Mouse (Mus musculus): ENCODE results near the gene Akt3. TPM values are rescaled to one million over a fixed set of nuclear protein-coding genes. Genes with fewer than 3 reads are reported as not detected.

The Akt3 gene
- polyA plus RNA-seq, 1 experiment from 2014 or later: 3.4 TPM

- Histone ChIP-seq H3K4me1 (replicated peaks; ENCODE audit: insufficient read depth, low read length) (no peaks in the 10 kb centered on the region), H3K9ac (ENCODE audit: low read depth, low read length) (no peak overlapping the region), H3K27ac (no peak overlapping the region), H3K27me3 (ENCODE audit: insufficient read depth, low read length) (no peaks in the 10 kb centered on the region), H3K36me3 (ENCODE audit: insufficient read depth, low read length) (no peaks in the 10 kb centered on the region), H3K4me3 (replicated peaks; ENCODE audit: low read depth, low read length) (no peak overlapping the region), H3K4me2 (ENCODE audit: low read length) (no peak overlapping the region), H3K9me3 (replicated peaks; ENCODE audit: low read length) (no peaks in the 10 kb centered on the region)
- TF ChIP-seq CTCF (IDR thresholded peaks at IDR 0.05; ENCODE audit: low read depth): no peak
- 75% methylated on average over 8 of the region's 8 CpGs for WGBS
- ATAC-seq (replicated peaks; ENCODE audit: low FRiP score, low read depth) (no peak), DNase-seq (ENCODE audit: low spot score) (no peak)
These were observed 275.3 kb downstream of the Akt3 start for GRCm38 (mm10) chr1:176982671-176983070.

GRCm38 (mm10) chr1:176981511-176981910 lies 276.5 kb downstream of the Akt3 start:
- ATAC-seq (replicated peaks; ENCODE audit: low FRiP score, low read depth) (no peak), DNase-seq (ENCODE audit: low spot score) (no peak)
- TF ChIP-seq CTCF (IDR thresholded peaks at IDR 0.05; ENCODE audit: low read depth): no peak
- no peak overlapping the region for H3K4me2 ChIP-seq (ENCODE audit: low read length)
- H3K27me3 ChIP-seq (ENCODE audit: insufficient read depth, low read length): no peaks in the 10 kb centered on the region
- WGBS: 87% methylated on average over 2 of the region's 2 CpGs
- no peaks in the 10 kb centered on the region for H3K9me3 ChIP-seq (replicated peaks; ENCODE audit: low read length)
- H3K9ac ChIP-seq (ENCODE audit: low read depth, low read length): no peak overlapping the region
- no peaks in the 10 kb centered on the region for H3K36me3 ChIP-seq (ENCODE audit: insufficient read depth, low read length)
- H3K4me1 ChIP-seq (replicated peaks; ENCODE audit: insufficient read depth, low read length): no peaks in the 10 kb centered on the region
- no peak overlapping the region for H3K4me3 ChIP-seq (replicated peaks; ENCODE audit: low read depth, low read length)
- H3K27ac ChIP-seq: no peak overlapping the region

- no peak for TF ChIP-seq CTCF (IDR thresholded peaks at IDR 0.05; ENCODE audit: low read depth)
- Histone ChIP-seq H3K4me2 (ENCODE audit: low read length) (no peak overlapping the region), H3K4me1 (replicated peaks; ENCODE audit: insufficient read depth, low read length) (no peaks in the 10 kb centered on the region), H3K4me3 (replicated peaks; ENCODE audit: low read depth, low read length) (no peak overlapping the region), H3K27me3 (ENCODE audit: insufficient read depth, low read length) (no peaks in the 10 kb centered on the region), H3K9ac (ENCODE audit: low read depth, low read length) (no peak overlapping the region), H3K9me3 (replicated peaks; ENCODE audit: low read length) (no peaks in the 10 kb centered on the region), H3K36me3 (ENCODE audit: insufficient read depth, low read length) (no peaks in the 10 kb centered on the region), H3K27ac (no peak overlapping the region)
- WGBS: 86% methylated on average over 10 of the region's 10 CpGs
- DNase-seq (ENCODE audit: low spot score) (no peak), ATAC-seq (replicated peaks; ENCODE audit: low FRiP score, low read depth) (no peak)
These were observed 277.1 kb downstream of the Akt3 start for GRCm38 (mm10) chr1:176980801-176981400.

- TF ChIP-seq CTCF (IDR thresholded peaks at IDR 0.05; ENCODE audit: low read depth): no peak
These were observed 277.9 kb downstream of the Akt3 start for GRCm38 (mm10) chr1:176980140-176980539.

GRCm38 (mm10) chr1:176979235-176979634 lies 278.8 kb downstream of the Akt3 start:
- DNase-seq (ENCODE audit: low spot score) (no peak), ATAC-seq (replicated peaks; ENCODE audit: low FRiP score, low read depth) (no peak)
- Histone ChIP-seq H3K27me3 (ENCODE audit: insufficient read depth, low read length) (no peaks in the 10 kb centered on the region), H3K4me3 (replicated peaks; ENCODE audit: low read depth, low read length) (no peak overlapping the region), H3K36me3 (ENCODE audit: insufficient read depth, low read length) (no peaks in the 10 kb centered on the region), H3K9ac (ENCODE audit: low read depth, low read length) (no peak overlapping the region), H3K4me1 (replicated peaks; ENCODE audit: insufficient read depth, low read length) (no peaks in the 10 kb centered on the region), H3K4me2 (ENCODE audit: low read length) (no peak overlapping the region), H3K27ac (no peak overlapping the region), H3K9me3 (replicated peaks; ENCODE audit: low read length) (no peaks in the 10 kb centered on the region)
- TF ChIP-seq CTCF (IDR thresholded peaks at IDR 0.05; ENCODE audit: low read depth): no peak

More at GRCm38 (mm10) chr1:176980140-176980539, 277.9 kb downstream of the Akt3 start:
- Histone ChIP-seq H3K27me3 (ENCODE audit: insufficient read depth, low read length) (no peaks in the 10 kb centered on the region), H3K4me2 (ENCODE audit: low read length) (no peak overlapping the region), H3K36me3 (ENCODE audit: insufficient read depth, low read length) (no peaks in the 10 kb centered on the region), H3K27ac (no peak overlapping the region), H3K9me3 (replicated peaks; ENCODE audit: low read length) (no peaks in the 10 kb centered on the region), H3K4me1 (replicated peaks; ENCODE audit: insufficient read depth, low read length) (no peaks in the 10 kb centered on the region), H3K4me3 (replicated peaks; ENCODE audit: low read depth, low read length) (no peak overlapping the region), H3K9ac (ENCODE audit: low read depth, low read length) (no peak overlapping the region)
- 89% methylated on average over 5 of the region's 5 CpGs for WGBS
- DNase-seq (ENCODE audit: low spot score) (no peak), ATAC-seq (replicated peaks; ENCODE audit: low FRiP score, low read depth) (no peak)

- H3K4me3 ChIP-seq (replicated peaks; ENCODE audit: low read depth, low read length): no peak overlapping the region
- H3K27me3 ChIP-seq (ENCODE audit: insufficient read depth, low read length): no peaks in the 10 kb centered on the region
- no peak for TF ChIP-seq CTCF (IDR thresholded peaks at IDR 0.05; ENCODE audit: low read depth)
- no peaks in the 10 kb centered on the region for H3K4me1 ChIP-seq (replicated peaks; ENCODE audit: insufficient read depth, low read length)
- H3K36me3 ChIP-seq (ENCODE audit: insufficient read depth, low read length): no peaks in the 10 kb centered on the region
- H3K9ac ChIP-seq (ENCODE audit: low read depth, low read length): no peak overlapping the region
- no peak overlapping the region for H3K27ac ChIP-seq
- DNase-seq (ENCODE audit: low spot score) (no peak), ATAC-seq (replicated peaks; ENCODE audit: low FRiP score, low read depth) (no peak)
- no peaks in the 10 kb centered on the region for H3K9me3 ChIP-seq (replicated peaks; ENCODE audit: low read length)
- no peak overlapping the region for H3K4me2 ChIP-seq (ENCODE audit: low read length)
- 83% methylated on average over 6 of the region's 6 CpGs for WGBS
These were observed 284.5 kb downstream of the Akt3 start for GRCm38 (mm10) chr1:176973356-176974088.

All from kidney, postnatal 0 days (tissue).